Mouse (Mus musculus): Measurements from ENCODE around the gene Tnf. TPM values are rescaled to one million over a fixed set of nuclear protein-coding genes. Genes with fewer than 3 reads are reported as not detected.

The Tnf gene
- not detected for polyA plus RNA-seq (2021)

- DNase-seq (ENCODE audit: low read depth, low spot score) (no peak), ATAC-seq (no peak)
- no peak for TF ChIP-seq CTCF (IDR thresholded peaks at IDR 0.05)
- ChIA-PET CTCF (interaction anchor here (1.0 kb wide), 1 partner anchor 12 kb away, joined by 3 read pairs; no protein-coding TSS in a partner anchor), POLR2A (no interaction called here)
- in situ Hi-C loops (cut with MboI; ENCODE audit: low pct_unique_long_range_greater_than_20kb): no loop called here
- no peaks in the 10 kb centered on the region for H3K27me3 ChIP-seq
Observed at GRCm38 (mm10) chr17:35201787-35202186, at the start of gene Tnf. Tnf (minus strand) TSS chr17:35202007.

GRCm38 (mm10) chr17:35251162-35251719, 49.4 kb upstream of the Tnf start:
- DNase-seq (ENCODE audit: low read depth, low spot score) (no peak), ATAC-seq (no peak)
- ChIA-PET POLR2A (interaction anchor here (4.5 kb wide), 1 partner anchor 10 kb away, joined by 21 read pairs; the partner anchor contains the start of gene Ddx39b), CTCF (interaction anchor here (0.8 kb wide), 1 partner anchor 18 kb away, joined by 3 read pairs; no protein-coding TSS in a partner anchor)
- no peaks in the 10 kb centered on the region for H3K27me3 ChIP-seq
- in situ Hi-C loops (cut with MboI; ENCODE audit: low pct_unique_long_range_greater_than_20kb): no loop called here
- TF ChIP-seq CTCF (IDR thresholded peaks at IDR 0.05): no peak

- no peak for ATAC-seq
- CTCF ChIA-PET: no interaction called here
- TF ChIP-seq CTCF (IDR thresholded peaks at IDR 0.05): no peak
- in situ Hi-C loops (cut with MboI; ENCODE audit: low pct_unique_long_range_greater_than_20kb): no loop called here
- no peaks in the 10 kb centered on the region for H3K27me3 ChIP-seq
- POLR2A ChIA-PET: interaction anchor here (4.5 kb wide), 1 partner anchor 9 kb away, joined by 21 read pairs; the partner anchor contains the start of gene Ddx39b
- no peak for DNase-seq (ENCODE audit: low read depth, low spot score)
Observed at GRCm38 (mm10) chr17:35250348-35251120, 48.7 kb upstream of the Tnf start.

GRCm38 (mm10) chr17:35249451-35250197, 47.8 kb upstream of the Tnf start:
- TF ChIP-seq CTCF (IDR thresholded peaks at IDR 0.05): no peak
- DNase-seq (ENCODE audit: low read depth, low spot score) (no peak), ATAC-seq (no peak)
- CTCF ChIA-PET: no interaction called here
- in situ Hi-C loops (cut with MboI; ENCODE audit: low pct_unique_long_range_greater_than_20kb): loop anchor here (10.0 kb wide), 1 partner anchor 405 kb away; no protein-coding TSS in a partner anchor
- H3K27me3 ChIP-seq: no peaks in the 10 kb centered on the region
- POLR2A ChIA-PET: interaction anchor here (4.5 kb wide), 1 partner anchor 8 kb away, joined by 21 read pairs; the partner anchor contains the start of gene Ddx39b

GRCm38 (mm10) chr17:35248986-35249385, 47.2 kb upstream of the Tnf start:
- in situ Hi-C loops (cut with MboI; ENCODE audit: low pct_unique_long_range_greater_than_20kb): loop anchor here (10.0 kb wide), 1 partner anchor 404 kb away; no protein-coding TSS in a partner anchor
- DNase-seq (ENCODE audit: low read depth, low spot score) (no peak), ATAC-seq (no peak)
- CTCF ChIA-PET: no interaction called here
- POLR2A ChIA-PET: no interaction called here
- no peaks in the 10 kb centered on the region for H3K27me3 ChIP-seq
- no peak for TF ChIP-seq CTCF (IDR thresholded peaks at IDR 0.05)

- TF ChIP-seq CTCF (IDR thresholded peaks at IDR 0.05): no peak
- DNase-seq (ENCODE audit: low read depth, low spot score) (no peak), ATAC-seq (no peak)
- H3K27me3 ChIP-seq: no peaks in the 10 kb centered on the region
- CTCF ChIA-PET: interaction anchor here (1.8 to 7.8 kb wide), 2 partner anchors 10 to 83 kb away, joined by 6 to 58 read pairs; no protein-coding TSS in a partner anchor
- in situ Hi-C loops (cut with MboI; ENCODE audit: low pct_unique_long_range_greater_than_20kb): loop anchor here (10.0 kb wide), 1 partner anchor 402 kb away; no protein-coding TSS in a partner anchor
- POLR2A ChIA-PET: no interaction called here
Observed at GRCm38 (mm10) chr17:35247144-35247543, 45.3 kb upstream of the Tnf start.

- no peaks in the 10 kb centered on the region for H3K27me3 ChIP-seq
- ChIA-PET POLR2A (interaction anchor here (0.7 to 1.1 kb wide), 4 partner anchors 8 to 34 kb away, joined by 3 to 5 read pairs (median 3); no protein-coding TSS in a partner anchor), CTCF (interaction anchor here (0.8 to 7.8 kb wide), 6 partner anchors 11 to 82 kb away, joined by 3 to 58 read pairs (median 5); partner anchors contain the start of gene Atp6v1g2)
- ATAC-seq: no peak
- in situ Hi-C loops (cut with MboI; ENCODE audit: low pct_unique_long_range_greater_than_20kb): loop anchor here (10.0 kb wide), 1 partner anchor 401 kb away; no protein-coding TSS in a partner anchor
- no peak for DNase-seq (ENCODE audit: low read depth, low spot score)
- TF ChIP-seq CTCF (IDR thresholded peaks at IDR 0.05): no peak
Observed at GRCm38 (mm10) chr17:35245731-35246623, 44.2 kb upstream of the Tnf start.

- ChIA-PET CTCF (interaction anchor here (1.3 to 7.8 kb wide), 4 partner anchors 12 to 76 kb away, joined by 3 to 58 read pairs (median 10); no protein-coding TSS in a partner anchor), POLR2A (interaction anchor here (0.6 to 1.4 kb wide), 4 partner anchors 9 to 80 kb away, joined by 3 to 5 read pairs (median 4); partner anchors contain the start of gene Prrc2a)
- in situ Hi-C loops (cut with MboI; ENCODE audit: low pct_unique_long_range_greater_than_20kb): loop anchor here (10.0 kb wide), 1 partner anchor 400 kb away; no protein-coding TSS in a partner anchor
- no peaks in the 10 kb centered on the region for H3K27me3 ChIP-seq
- no peak for TF ChIP-seq CTCF (IDR thresholded peaks at IDR 0.05)
- ATAC-seq: no peak
- no peak for DNase-seq (ENCODE audit: low read depth, low spot score)
Observed at GRCm38 (mm10) chr17:35244999-35245398, 43.2 kb upstream of the Tnf start.

GRCm38 (mm10) chr17:35243086-35243485, 41.3 kb upstream of the Tnf start:
- H3K27me3 ChIP-seq: no peaks in the 10 kb centered on the region
- ATAC-seq (no peak), DNase-seq (ENCODE audit: low read depth, low spot score) (no peak)
- ChIA-PET CTCF (interaction anchor here (1.2 to 20.7 kb wide), 3 partner anchors 12 to 72 kb away, joined by 3 to 239 read pairs (median 58); partner anchors contain the start of gene Aif1), POLR2A (interaction anchor here (0.9 to 4.0 kb wide), 3 partner anchors 8 to 81 kb away, joined by 3 to 21 read pairs (median 4); no protein-coding TSS in a partner anchor)
- in situ Hi-C loops (cut with MboI; ENCODE audit: low pct_unique_long_range_greater_than_20kb): loop anchor here (10.0 kb wide), 1 partner anchor 398 kb away; no protein-coding TSS in a partner anchor
- TF ChIP-seq CTCF (IDR thresholded peaks at IDR 0.05): no peak
